Mouse (Mus musculus) cerebellum, postnatal 10 days (tissue): ENCODE measurements around the gene Olfr1056.
"Not testable (repeated sequence)": the region's sequence is repeated elsewhere in the genome, so short reads cannot be mapped to it uniquely, and the experiment has no call there.

ENCODE experiments used
- DNase-seq, 2 experiments: peaks; one replicate each; pipeline ENCODE4 v3.0.0; 2021; ENCODE audit warnings: mixed read lengths in 2 of 2

Olfr1056 gene

GRCm38 (mm10) chr2:86362369-86362768 lies at the start of gene Olfr1056:
TSS of gene Olfr1056 (minus strand) at chr2:86362469.
- DNase-seq, result no peak

GRCm38 (mm10) chr2:86395114-86395513 lies 32.8 kb upstream of the Olfr1056 start:
- DNase-seq, result no peak

GRCm38 (mm10) chr2:86388461-86388860 lies 26.2 kb upstream of the Olfr1056 start, which contains the start of gene Olfr1058:
TSS of gene Olfr1058 (minus strand) at chr2:86388561.
- DNase-seq, result not testable (repeated sequence)

GRCm38 (mm10) chr2:86378293-86378692 lies 16.0 kb upstream of the Olfr1056 start, which contains the start of gene Olfr1057:
TSS of gene Olfr1057 (minus strand) at chr2:86378393.
- no peak for DNase-seq

GRCm38 (mm10) chr2:86366342-86366741 lies 4.1 kb upstream of the Olfr1056 start:
- not testable (repeated sequence) for DNase-seq

GRCm38 (mm10) chr2:86351751-86352150 lies 10.5 kb downstream of the Olfr1056 start:
- DNase-seq, result peak; percentile 11 to 14

GRCm38 (mm10) chr2:86350184-86350583 lies 12.1 kb downstream of the Olfr1056 start, which contains the start of gene Olfr1055:
TSS of gene Olfr1055 (minus strand) at chr2:86350284.
- DNase-seq, result no peak

GRCm38 (mm10) chr2:86335333-86335732 lies 26.9 kb downstream of the Olfr1056 start, which contains the start of gene Olfr1054:
TSS of gene Olfr1054 (minus strand) at chr2:86335433.
- DNase-seq, result no peak

- DNase-seq, result no peak
These were observed 47.1 kb downstream of the Olfr1056 start, which contains the start of gene Olfr1053 for GRCm38 (mm10) chr2:86315184-86315583. TSS of gene Olfr1053 (minus strand) at chr2:86315284.
